Mouse (Mus musculus) right cerebral cortex, postnatal 36 days (tissue): ENCODE data around the gene Arhgef26.
A peak's percentile ranks its signal among the peaks of the same experiment; 100 is the strongest.

ENCODE experiments used
- DNase-seq, 2 experiments: peaks; one replicate each; pipeline ENCODE4 v3.0.0; 2022; ENCODE audit warnings: low spot score in 2 of 2, mixed read lengths in 1 of 2

Arhgef26 gene

GRCm38 (mm10) chr3:62447151-62447550 is 109.0 kb downstream of the Arhgef26 start:
- DNase-seq, result no peak

- DNase-seq, result no peak
These were observed 111.8 kb downstream of the Arhgef26 start for GRCm38 (mm10) chr3:62449871-62450496.

- no peak for DNase-seq
These were observed 114.8 kb downstream of the Arhgef26 start for GRCm38 (mm10) chr3:62452961-62453360.

GRCm38 (mm10) chr3:62454096-62454495 is 116.0 kb downstream of the Arhgef26 start:
- no peak for DNase-seq

GRCm38 (mm10) chr3:62455854-62456253 is 117.7 kb downstream of the Arhgef26 start:
- peak; percentile 35 to 45 for DNase-seq

GRCm38 (mm10) chr3:62458284-62459013 is 120.3 kb downstream of the Arhgef26 start:
- DNase-seq, result peak; percentile 59 to 63

- no peak for DNase-seq
These were observed 121.3 kb downstream of the Arhgef26 start for GRCm38 (mm10) chr3:62459483-62459882.

GRCm38 (mm10) chr3:62464276-62464675 is 126.1 kb downstream of the Arhgef26 start:
- DNase-seq, result no peak

- DNase-seq, result no peak
These were observed 132.0 kb downstream of the Arhgef26 start for GRCm38 (mm10) chr3:62470179-62470578.

- DNase-seq, result no peak
These were observed 146.2 kb downstream of the Arhgef26 start for GRCm38 (mm10) chr3:62484340-62484739.

- DNase-seq, result no peak
These were observed 154.4 kb downstream of the Arhgef26 start for GRCm38 (mm10) chr3:62492568-62492967.

GRCm38 (mm10) chr3:62499327-62499726 is 161.2 kb downstream of the Arhgef26 start:
- no peak for DNase-seq

GRCm38 (mm10) chr3:62505166-62505900 is 167.2 kb downstream of the Arhgef26 start:
- no peak for DNase-seq

- DNase-seq, result peak; percentile 97 to 98
These were observed 168.5 kb downstream of the Arhgef26 start, which contains the start of gene Dhx36 for GRCm38 (mm10) chr3:62506488-62507205. Gene Dhx36, minus strand, starts transcription at chr3:62507004.

- no peak for DNase-seq
These were observed 169.1 kb downstream of the Arhgef26 start for GRCm38 (mm10) chr3:62507206-62507647.
